Mouse (Mus musculus): ENCODE measurements around the gene Igf2bp3.
A peak's percentile ranks its signal among the peaks of the same experiment; 100 is the strongest.

Gene Igf2bp3

GRCm38 (mm10) chr6:49218275-49218802 is 3.6 kb upstream of the Igf2bp3 start:
- DNase-seq = no peak

- peak; percentile 67 for DNase-seq
These were observed 3.0 kb upstream of the Igf2bp3 start for GRCm38 (mm10) chr6:49217581-49218274.

- no peak for DNase-seq
These were observed 2.2 kb upstream of the Igf2bp3 start for GRCm38 (mm10) chr6:49216811-49217542.

- DNase-seq = peak; percentile 21
These were observed 1.2 kb upstream of the Igf2bp3 start for GRCm38 (mm10) chr6:49215748-49216585.

GRCm38 (mm10) chr6:49214086-49214927 is 450 bp downstream of the Igf2bp3 start:
- peak; percentile 52 for DNase-seq

- peak; percentile 24 for DNase-seq
These were observed 1.1 kb downstream of the Igf2bp3 start for GRCm38 (mm10) chr6:49213581-49214085.

GRCm38 (mm10) chr6:49212931-49213580 is 1.7 kb downstream of the Igf2bp3 start:
- DNase-seq = no peak

GRCm38 (mm10) chr6:49212141-49212540 is 2.6 kb downstream of the Igf2bp3 start:
- DNase-seq = no peak

- no peak for DNase-seq
These were observed 3.2 kb downstream of the Igf2bp3 start for GRCm38 (mm10) chr6:49211596-49211995.

- peak; percentile 38 for DNase-seq
These were observed 4.6 kb downstream of the Igf2bp3 start for GRCm38 (mm10) chr6:49209881-49210854.

GRCm38 (mm10) chr6:49208935-49209334 is 5.8 kb downstream of the Igf2bp3 start:
- DNase-seq = no peak

GRCm38 (mm10) chr6:49208297-49208930 is 6.3 kb downstream of the Igf2bp3 start:
- no peak for DNase-seq

GRCm38 (mm10) chr6:49206416-49206815 is 8.3 kb downstream of the Igf2bp3 start:
- no peak for DNase-seq

- DNase-seq = no peak
These were observed 19.6 kb downstream of the Igf2bp3 start for GRCm38 (mm10) chr6:49195188-49195587.

- DNase-seq = no peak
These were observed 20.2 kb downstream of the Igf2bp3 start for GRCm38 (mm10) chr6:49194536-49194935.

- DNase-seq = no peak
These were observed 25.4 kb downstream of the Igf2bp3 start for GRCm38 (mm10) chr6:49189363-49189762.

GRCm38 (mm10) chr6:49187299-49187698 is 27.5 kb downstream of the Igf2bp3 start:
- no peak for DNase-seq

GRCm38 (mm10) chr6:49176018-49176417 is 38.7 kb downstream of the Igf2bp3 start:
- no peak for DNase-seq

- no peak for DNase-seq
These were observed 40.1 kb downstream of the Igf2bp3 start for GRCm38 (mm10) chr6:49174616-49175015.

- no peak for DNase-seq
These were observed 41.1 kb downstream of the Igf2bp3 start for GRCm38 (mm10) chr6:49173674-49174073.

All from kidney, adult 18-20 months (tissue).